ENCODE assay signal across 8 mouse cellular contexts in the genomic region with DNA sequence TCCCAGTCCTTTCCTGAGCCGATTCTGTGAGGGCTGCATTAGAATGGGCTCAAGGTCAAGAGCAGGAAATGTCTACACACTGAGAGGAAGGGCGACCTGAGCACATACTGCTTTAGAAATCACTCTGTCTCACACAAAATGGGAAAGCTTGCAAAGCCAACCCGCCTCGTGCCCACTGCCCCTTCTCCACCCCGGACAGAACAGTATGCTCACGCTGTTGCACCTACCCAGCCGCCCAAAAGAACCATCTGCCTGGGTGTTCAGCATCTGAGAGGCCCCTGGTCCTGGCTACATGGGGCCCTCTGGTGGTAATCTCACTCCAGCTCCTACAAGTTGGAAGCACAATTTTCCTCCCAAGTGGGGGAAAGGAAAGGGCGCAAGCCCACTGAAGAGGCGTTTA. TPM values are rescaled to one million over a fixed set of nuclear protein-coding genes. Genes with fewer than 3 reads are reported as not detected.
DNase-seq lines count a peak whose midpoint lies in the region; ATAC-seq lines count a peak whose summit lies in the region.

No protein-coding gene starts in this region.

- H3K4me2 ChIP-seq in hindbrain, embryonic 14.5 days (replicated peaks), result no peak overlapping the region

- peak; percentile 70; the same call in 1 of the 2 replicates for ATAC-seq in hindbrain, embryonic 14.5 days (ENCODE audit: low FRiP score)
- no peak for ATAC-seq in activated CD4-positive, CD25-positive, alpha-beta regulatory T cell, adult 4 months

- no peaks in the 10 kb centered on the region for H3K9me3 ChIP-seq in hindbrain, embryonic 14.5 days (ENCODE audit: control insufficient read depth, low read length)

- H3K27me3 ChIP-seq in hindbrain, embryonic 14.5 days (ENCODE audit: control insufficient read depth, insufficient read depth, low read length), result no peaks in the 10 kb centered on the region

- 32% methylated on average over 9 of the region's 9 CpGs for WGBS in hindbrain, embryonic 14.5 days

- H3K4me3 ChIP-seq in hindbrain, embryonic 14.5 days (replicated peaks; ENCODE audit: low read length), result no peak overlapping the region

- H3K4me1 ChIP-seq in hindbrain, embryonic 14.5 days (replicated peaks; ENCODE audit: control insufficient read depth, insufficient read depth, low read length), result no peaks in the 10 kb centered on the region

- H3K27ac ChIP-seq in hindbrain, embryonic 14.5 days, result no peak overlapping the region

- intact Hi-C loops in left cerebral cortex, postnatal 14 days (cut with DNase I), result loop anchor here (5.0 to 10.0 kb wide), 2 partner anchors 635 to 863 kb away; no protein-coding TSS in a partner anchor

- no peak overlapping the region for H3K9ac ChIP-seq in hindbrain, embryonic 14.5 days

- peaks cover 67% of the 10 kb centered on the region for H3K36me3 ChIP-seq in hindbrain, embryonic 14.5 days (replicated peaks; ENCODE audit: control insufficient read depth, insufficient read depth)

- DNase-seq in A20 (ENCODE audit: low read depth, low spot score) (peak; percentile 9), R1 (ENCODE audit: low read depth, low spot score) (peak; percentile 70)
- peak; percentile 64 for DNase-seq in embryo, embryonic 11 days
- DNase-seq in hindbrain, embryonic 14.5 days (ENCODE audit: low spot score), result peak; percentile 64
- DNase-seq in left cerebral cortex, postnatal 14 days (ENCODE audit: low spot score in 2 of 2), result peak; percentile 72 to 79
- DNase-seq in retina, embryonic 14.5 days (ENCODE audit: low spot score), result peak; percentile 65
- DNase-seq in c-Kit-positive CD71-positive TER-119-positive erythroid progenitor cells, embryonic 14.5 days (ENCODE audit: low spot score), result no peak

RNA-seq across cellular contexts. Expression of gene B3gat1, which starts 26.6 kb away (rescaled TPM):
- 54.7 and 64.9 TPM in 2 replicates for polyA plus RNA-seq in hindbrain, embryonic 14.5 days (2014; fragmentation: Nextera tagmentation; extraction: Ambion mirVana)
- total RNA-seq in left cerebral cortex, postnatal 14 days (2021), result 100 to 1,000 TPM; 262 to 268 TPM
- polyA plus RNA-seq in activated CD4-positive, CD25-positive, alpha-beta regulatory T cell, adult 4 months (2017; shearing (Covaris generic)), result not detected

RNA-seq across cellular contexts. Expression of gene Glb1l2, which starts 46.2 kb away (rescaled TPM):
- polyA plus RNA-seq in hindbrain, embryonic 14.5 days (2014; fragmentation: Nextera tagmentation; extraction: Ambion mirVana), result 2.9 and 3.3 TPM in 2 replicates
- total RNA-seq in left cerebral cortex, postnatal 14 days (2021), result under 1 TPM; 0.11 to 0.61 TPM
- not detected for polyA plus RNA-seq in activated CD4-positive, CD25-positive, alpha-beta regulatory T cell, adult 4 months (2017; shearing (Covaris generic))

Comparison
In these comparisons a context has a peak if more than half of its experiments do, and no peak if none do; other contexts are left out.
1. RNA of gene B3gat1, which starts 26.6 kb away (polyA plus RNA-seq): 54.7 to 64.9 TPM in hindbrain, embryonic 14.5 days; not detected in activated CD4-positive, CD25-positive, alpha-beta regulatory T cell, adult 4 months; every median in the first group is over 10 times any median in the second.